Mouse (Mus musculus) heart, adult 2 months (tissue): Measurements from ENCODE around the gene Pfn5.

Experiments
- CTCF ChIP-seq: fragments of 200-600 bp; IDR thresholded peaks from 2 replicates; pipeline ENCODE4 v1.8.1; 2022; ENCODE audit warnings: antibody characterized with exemption, mild to moderate bottlenecking, moderate library complexity
- EP300 ChIP-seq: fragments of 200-500 bp; IDR thresholded peaks from 2 replicates; pipeline ENCODE4 v1.6.1; 2011; ENCODE audit warnings: low read depth, low read length, control low read depth; ENCODE audit not compliant: insufficient read depth
- POLR2A ChIP-seq: fragments of 200-500 bp; IDR thresholded peaks from 2 replicates; pipeline ENCODE4 v1.6.1; 2011; ENCODE audit warnings: mild to moderate bottlenecking, low read depth, low read length, control low read depth; ENCODE audit not compliant: insufficient read depth

GRCm38 (mm10) chrX:95523883-95524282 is 34.0 kb upstream of the Pfn5 start:
- TF ChIP-seq CTCF (no peak), POLR2A (no peak), EP300 (no peak)
